Mouse (Mus musculus): ENCODE data around the gene Hemk1. TPM values are rescaled to one million over a fixed set of nuclear protein-coding genes. Genes with fewer than 3 reads are reported as not detected.

Gene Hemk1
- polyA plus RNA-seq, 1 experiment from 2014 or later, result 11.8 TPM

GRCm38 (mm10) chr9:107301554-107302331 is 36.4 kb downstream of the Hemk1 start:
- Histone ChIP-seq H3K9ac (ENCODE audit: low read length) (no peak overlapping the region), H3K4me3 (replicated peaks; ENCODE audit: low read length) (no peak overlapping the region), H3K27me3 (ENCODE audit: control insufficient read depth, insufficient read depth, low read length) (no peaks in the 10 kb centered on the region), H3K9me3 (replicated peaks; ENCODE audit: control insufficient read depth, low read length) (no peaks in the 10 kb centered on the region), H3K36me3 (ENCODE audit: control insufficient read depth, insufficient read depth, low read length) (peaks cover 10% of the 10 kb centered on the region; the same call in 1 of the 2 replicates), H3K4me1 (ENCODE audit: control insufficient read depth, insufficient read depth, low read length) (peaks cover 36% of the 10 kb centered on the region), H3K27ac (ENCODE audit: low read length) (no peak overlapping the region), H3K4me2 (ENCODE audit: low read depth, low read length) (no peak overlapping the region)
- WGBS, result 84% methylated on average over 17 of the region's 17 CpGs
- no peak for ATAC-seq (ENCODE audit: insufficient read depth, low FRiP score)

GRCm38 (mm10) chr9:107300224-107300973 is 37.8 kb downstream of the Hemk1 start:
- Histone ChIP-seq H3K27me3 (ENCODE audit: control insufficient read depth, insufficient read depth, low read length) (no peaks in the 10 kb centered on the region), H3K4me3 (replicated peaks; ENCODE audit: low read length) (no peak overlapping the region), H3K4me1 (ENCODE audit: control insufficient read depth, insufficient read depth, low read length) (peaks cover 30% of the 10 kb centered on the region), H3K4me2 (ENCODE audit: low read depth, low read length) (no peak overlapping the region), H3K9me3 (replicated peaks; ENCODE audit: control insufficient read depth, low read length) (no peaks in the 10 kb centered on the region), H3K27ac (ENCODE audit: low read length) (no peak overlapping the region), H3K36me3 (ENCODE audit: control insufficient read depth, insufficient read depth, low read length) (peaks cover 10% of the 10 kb centered on the region; the same call in 1 of the 2 replicates), H3K9ac (ENCODE audit: low read length) (no peak overlapping the region)
- ATAC-seq (ENCODE audit: insufficient read depth, low FRiP score), result no peak
- 90% methylated on average over 30 of the region's 30 CpGs for WGBS

GRCm38 (mm10) chr9:107299783-107300182 is 38.4 kb downstream of the Hemk1 start:
- WGBS, result 83% methylated on average over 7 of the region's 7 CpGs
- Histone ChIP-seq H3K4me2 (ENCODE audit: low read depth, low read length) (peak overlapping the region; percentile 77), H3K4me1 (ENCODE audit: control insufficient read depth, insufficient read depth, low read length) (peaks cover 27% of the 10 kb centered on the region), H3K36me3 (ENCODE audit: control insufficient read depth, insufficient read depth, low read length) (peaks cover 10% of the 10 kb centered on the region; the same call in 1 of the 2 replicates), H3K9ac (ENCODE audit: low read length) (0 out of 2 replicates have a peak overlapping the region, but pooled peaks have one; percentile 20), H3K27me3 (ENCODE audit: control insufficient read depth, insufficient read depth, low read length) (no peaks in the 10 kb centered on the region), H3K4me3 (replicated peaks; ENCODE audit: low read length) (no peak overlapping the region), H3K27ac (ENCODE audit: low read length) (peak overlapping the region; percentile 75; the same call in 1 of the 2 replicates), H3K9me3 (replicated peaks; ENCODE audit: control insufficient read depth, low read length) (no peaks in the 10 kb centered on the region)
- no peak for ATAC-seq (ENCODE audit: insufficient read depth, low FRiP score)

- no peaks in the 10 kb centered on the region for H3K27me3 ChIP-seq (ENCODE audit: control insufficient read depth, insufficient read depth, low read length)
- peak overlapping the region; percentile 64 for H3K4me3 ChIP-seq (replicated peaks; ENCODE audit: low read length)
- peak overlapping the region; percentile 75 for H3K27ac ChIP-seq (ENCODE audit: low read length)
- peaks cover 10% of the 10 kb centered on the region; the same call in 1 of the 2 replicates for H3K36me3 ChIP-seq (ENCODE audit: control insufficient read depth, insufficient read depth, low read length)
- peak overlapping the region; percentile 49; the same call in 1 of the 2 replicates for H3K9ac ChIP-seq (ENCODE audit: low read length)
- H3K4me1 ChIP-seq (ENCODE audit: control insufficient read depth, insufficient read depth, low read length), result peaks cover 22% of the 10 kb centered on the region; the same call in 1 of the 2 replicates
- ATAC-seq (ENCODE audit: insufficient read depth, low FRiP score), result no peak
- peak overlapping the region; percentile 77 for H3K4me2 ChIP-seq (ENCODE audit: low read depth, low read length)
- no peaks in the 10 kb centered on the region for H3K9me3 ChIP-seq (replicated peaks; ENCODE audit: control insufficient read depth, low read length)
- WGBS, result 65% methylated on average over 6 of the region's 6 CpGs
Observed at GRCm38 (mm10) chr9:107298876-107299275, 39.3 kb downstream of the Hemk1 start.

GRCm38 (mm10) chr9:107298059-107298780 is 39.9 kb downstream of the Hemk1 start:
- 60% methylated on average over 8 of the region's 8 CpGs for WGBS

GRCm38 (mm10) chr9:107297658-107298057 is 40.5 kb downstream of the Hemk1 start:
- peak overlapping the region; percentile 85 for H3K9ac ChIP-seq (ENCODE audit: low read length)
- H3K27ac ChIP-seq (ENCODE audit: low read length), result peak overlapping the region; percentile 86

More at GRCm38 (mm10) chr9:107298059-107298780, 39.9 kb downstream of the Hemk1 start:
- H3K27me3 ChIP-seq (ENCODE audit: control insufficient read depth, insufficient read depth, low read length), result no peaks in the 10 kb centered on the region
- no peaks in the 10 kb centered on the region for H3K9me3 ChIP-seq (replicated peaks; ENCODE audit: control insufficient read depth, low read length)
- H3K4me1 ChIP-seq (ENCODE audit: control insufficient read depth, insufficient read depth, low read length), result peaks cover 22% of the 10 kb centered on the region; the same call in 1 of the 2 replicates
- no peak for ATAC-seq (ENCODE audit: insufficient read depth, low FRiP score)
- peak overlapping the region; percentile 85 for H3K9ac ChIP-seq (ENCODE audit: low read length)
- H3K36me3 ChIP-seq (ENCODE audit: control insufficient read depth, insufficient read depth, low read length), result peaks cover 10% of the 10 kb centered on the region; the same call in 1 of the 2 replicates
- H3K4me3 ChIP-seq (replicated peaks; ENCODE audit: low read length), result peak overlapping the region; percentile 64
- peak overlapping the region; percentile 77 for H3K4me2 ChIP-seq (ENCODE audit: low read depth, low read length)
- peak overlapping the region; percentile 86 for H3K27ac ChIP-seq (ENCODE audit: low read length)

GRCm38 (mm10) chr9:107297059-107297458 is 41.1 kb downstream of the Hemk1 start:
- 8% methylated on average over 16 of the region's 16 CpGs for WGBS
- Histone ChIP-seq H3K4me3 (replicated peaks; ENCODE audit: low read length) (peak overlapping the region; percentile 64), H3K27me3 (ENCODE audit: control insufficient read depth, insufficient read depth, low read length) (no peaks in the 10 kb centered on the region), H3K9ac (ENCODE audit: low read length) (peak overlapping the region; percentile 85), H3K27ac (ENCODE audit: low read length) (peak overlapping the region; percentile 86), H3K9me3 (replicated peaks; ENCODE audit: control insufficient read depth, low read length) (no peaks in the 10 kb centered on the region), H3K4me1 (ENCODE audit: control insufficient read depth, insufficient read depth, low read length) (peaks cover 22% of the 10 kb centered on the region; the same call in 1 of the 2 replicates), H3K4me2 (ENCODE audit: low read depth, low read length) (peak overlapping the region; percentile 77), H3K36me3 (ENCODE audit: control insufficient read depth, insufficient read depth, low read length) (peaks cover 10% of the 10 kb centered on the region; the same call in 1 of the 2 replicates)
- ATAC-seq (ENCODE audit: insufficient read depth, low FRiP score), result peak; percentile 0; the same call in 1 of the 2 replicates

More at GRCm38 (mm10) chr9:107297658-107298057, 40.5 kb downstream of the Hemk1 start:
- H3K36me3 ChIP-seq (ENCODE audit: control insufficient read depth, insufficient read depth, low read length), result peaks cover 10% of the 10 kb centered on the region; the same call in 1 of the 2 replicates
- peaks cover 22% of the 10 kb centered on the region; the same call in 1 of the 2 replicates for H3K4me1 ChIP-seq (ENCODE audit: control insufficient read depth, insufficient read depth, low read length)
- WGBS, result 68% methylated on average over 4 of the region's 4 CpGs
- H3K4me2 ChIP-seq (ENCODE audit: low read depth, low read length), result peak overlapping the region; percentile 77
- no peaks in the 10 kb centered on the region for H3K27me3 ChIP-seq (ENCODE audit: control insufficient read depth, insufficient read depth, low read length)
- peak overlapping the region; percentile 64 for H3K4me3 ChIP-seq (replicated peaks; ENCODE audit: low read length)
- no peak for ATAC-seq (ENCODE audit: insufficient read depth, low FRiP score)
- H3K9me3 ChIP-seq (replicated peaks; ENCODE audit: control insufficient read depth, low read length), result no peaks in the 10 kb centered on the region

GRCm38 (mm10) chr9:107296501-107296965 is 41.6 kb downstream of the Hemk1 start:
- Histone ChIP-seq H3K4me2 (ENCODE audit: low read depth, low read length) (peak overlapping the region; percentile 77), H3K9me3 (replicated peaks; ENCODE audit: control insufficient read depth, low read length) (no peaks in the 10 kb centered on the region), H3K27me3 (ENCODE audit: control insufficient read depth, insufficient read depth, low read length) (no peaks in the 10 kb centered on the region), H3K4me1 (ENCODE audit: control insufficient read depth, insufficient read depth, low read length) (peaks cover 22% of the 10 kb centered on the region; the same call in 1 of the 2 replicates), H3K36me3 (ENCODE audit: control insufficient read depth, insufficient read depth, low read length) (peaks cover 8% of the 10 kb centered on the region; the same call in 1 of the 2 replicates), H3K27ac (ENCODE audit: low read length) (peak overlapping the region; percentile 86), H3K9ac (ENCODE audit: low read length) (peak overlapping the region; percentile 85), H3K4me3 (replicated peaks; ENCODE audit: low read length) (peak overlapping the region; percentile 64)
- ATAC-seq (ENCODE audit: insufficient read depth, low FRiP score), result peak; percentile 96
- under 1% methylated on average over 30 of the region's 31 CpGs for WGBS
